Mouse (Mus musculus) cerebellum, postnatal 4 days (tissue): ENCODE data around the gene Slc44a1.

ENCODE experiments used
- DNase-seq, 2 experiments: peaks; one replicate each; pipeline ENCODE4 v3.0.0; 2022; ENCODE audit warnings: low spot score in 2 of 2, mixed read lengths in 1 of 2

Gene Slc44a1

DNA sequence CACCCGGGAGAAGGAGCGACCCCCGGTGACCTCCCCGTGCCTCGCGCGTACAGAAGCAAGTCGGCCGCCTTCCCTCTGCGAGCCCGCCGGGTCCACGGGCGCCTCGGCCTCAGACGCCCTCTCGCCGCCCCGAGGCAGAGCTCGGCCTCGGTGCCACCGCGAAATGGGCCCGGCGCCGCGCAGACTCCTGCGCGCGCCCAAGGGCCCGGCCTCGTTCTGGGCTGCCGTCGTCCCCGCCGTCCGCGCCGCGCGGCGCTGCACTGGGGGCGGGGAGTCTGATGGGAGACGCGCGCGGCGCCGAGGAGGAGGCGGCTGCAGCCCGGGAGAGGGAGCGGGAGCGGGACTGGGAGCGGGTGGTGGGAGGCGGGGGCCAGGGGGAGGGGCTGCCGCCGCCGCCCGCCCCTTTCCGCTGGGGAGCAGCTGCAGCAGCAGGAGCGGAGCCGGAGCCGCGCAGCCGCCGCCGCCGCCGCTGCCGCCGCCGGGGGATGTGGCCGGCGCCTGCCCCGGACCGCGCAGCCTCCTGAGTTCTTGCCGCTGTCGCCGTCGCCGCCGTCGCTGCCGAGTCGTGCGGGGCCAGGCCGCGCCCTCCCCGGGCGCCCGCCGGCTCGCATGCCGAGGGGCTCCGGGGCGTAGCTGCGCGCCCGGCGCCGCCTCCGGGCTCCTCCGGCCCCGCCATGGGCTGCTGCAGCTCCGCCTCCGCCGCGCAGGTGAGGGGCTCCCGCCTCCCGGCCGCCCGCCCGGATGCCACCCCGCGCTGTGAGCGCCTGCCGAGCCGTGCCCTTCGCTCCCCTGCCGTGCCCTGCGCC is at the start of gene Slc44a1:
Slc44a1 (plus strand) TSS at position 404 of the 806 bp plus-strand sequence.
- DNase-seq, result peak; percentile 73 to 89

DNA sequence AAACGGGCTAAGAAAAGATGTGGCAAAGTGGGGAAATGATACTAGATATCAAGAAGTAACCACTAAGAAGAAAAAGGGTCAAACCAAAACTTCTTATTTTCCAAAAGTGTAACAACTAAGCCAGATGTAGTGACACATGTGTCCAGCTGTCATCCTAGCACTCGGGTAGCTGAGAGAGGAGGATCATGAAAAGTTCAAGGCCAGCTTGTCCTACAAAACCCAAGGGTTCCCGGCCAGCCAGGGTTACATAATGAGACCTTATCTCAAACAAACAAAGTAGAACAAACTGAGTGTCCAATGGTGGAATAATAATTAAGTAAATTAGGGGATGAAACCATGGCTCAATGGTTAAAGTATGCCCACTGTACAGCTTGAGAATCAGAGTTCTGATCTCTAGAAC is 45.2 kb upstream of the Slc44a1 start:
- DNase-seq, result no peak

DNA sequence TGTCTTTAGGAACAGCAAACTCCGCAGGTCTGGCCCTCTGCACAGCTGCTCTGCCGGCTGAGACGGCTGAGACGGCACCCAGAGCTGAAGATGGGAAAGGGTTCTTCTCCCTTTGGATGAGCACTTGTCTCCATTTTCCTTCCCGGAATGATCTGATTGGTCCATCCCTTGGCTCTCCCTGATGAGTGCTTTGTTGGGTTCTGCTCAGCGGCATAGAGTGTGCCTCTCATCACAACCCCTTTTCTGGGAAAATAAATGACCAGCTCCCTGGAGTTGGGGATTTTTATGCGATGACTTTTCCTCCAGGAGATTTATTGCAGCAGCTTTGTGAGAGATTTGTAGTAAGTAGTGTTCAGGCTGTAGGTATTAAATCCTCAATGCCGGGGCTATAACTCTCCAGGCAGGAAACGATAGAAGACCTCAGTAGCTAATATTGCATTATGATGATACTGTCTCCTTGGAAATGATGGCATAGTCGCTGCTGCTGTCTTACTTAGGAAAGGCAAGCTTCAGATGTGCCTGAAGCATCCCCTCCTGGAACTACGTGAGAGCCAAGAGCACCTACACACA is 43.5 kb upstream of the Slc44a1 start:
- no peak for DNase-seq

DNA sequence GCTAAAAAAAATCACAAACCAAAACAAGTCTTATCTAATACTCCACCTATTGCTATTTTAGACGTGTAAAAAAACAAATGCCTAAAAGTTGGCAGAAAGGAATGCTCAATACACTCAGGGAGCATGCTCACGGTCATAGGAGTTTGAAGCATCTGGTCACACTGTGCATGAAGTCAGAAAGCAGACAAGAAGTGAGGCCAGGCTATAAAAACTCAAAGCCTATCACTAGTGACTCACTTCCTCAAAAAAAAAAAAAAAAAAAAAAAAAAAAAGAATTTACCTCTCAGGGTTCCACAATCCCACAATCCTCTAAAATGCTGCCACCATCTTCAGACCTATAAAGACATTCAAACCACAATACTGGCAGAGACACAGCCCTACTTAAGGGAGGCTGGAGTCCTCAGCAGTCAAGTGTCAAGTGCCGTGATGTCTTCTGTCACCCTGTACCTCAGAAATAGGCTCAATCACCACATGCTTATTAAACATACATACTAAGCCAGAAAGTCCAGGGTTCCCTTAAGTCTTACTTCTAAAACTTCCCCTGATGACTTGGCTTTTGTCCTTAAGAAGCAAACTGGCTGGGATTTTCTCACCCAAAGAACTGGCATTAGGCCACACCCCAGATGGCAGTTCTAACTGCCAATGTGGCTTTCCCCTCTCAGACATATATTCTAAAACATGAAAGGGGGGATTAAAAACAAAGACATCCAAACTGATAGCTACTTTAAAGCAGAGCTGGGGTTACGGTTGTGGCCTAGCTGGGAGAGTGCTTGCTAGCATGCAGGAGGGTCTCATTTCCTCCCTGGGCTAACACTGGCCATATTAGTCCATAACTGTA is 42.7 kb upstream of the Slc44a1 start:
- peak in 1 of 2 experiments; percentile 37 for DNase-seq

DNA sequence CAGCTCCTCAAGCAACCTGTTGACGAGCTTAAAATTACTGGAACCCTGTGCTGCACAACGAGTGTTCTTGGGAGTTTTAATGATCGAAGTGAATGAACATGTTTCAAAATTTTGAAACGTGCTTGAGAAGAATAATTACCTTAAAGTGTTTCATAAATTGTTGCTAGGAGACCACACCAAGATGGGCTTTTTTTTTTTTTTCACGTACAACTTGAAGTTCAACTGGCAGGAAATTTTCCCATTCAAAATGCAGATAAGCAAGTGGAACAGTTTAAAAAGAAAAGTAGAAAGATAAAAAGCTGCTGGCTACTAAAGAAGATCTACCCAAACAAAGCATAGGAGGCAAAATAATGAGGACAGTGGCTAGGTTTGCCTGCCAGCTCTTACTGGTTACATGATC is 41.7 kb upstream of the Slc44a1 start:
- no peak for DNase-seq

DNA sequence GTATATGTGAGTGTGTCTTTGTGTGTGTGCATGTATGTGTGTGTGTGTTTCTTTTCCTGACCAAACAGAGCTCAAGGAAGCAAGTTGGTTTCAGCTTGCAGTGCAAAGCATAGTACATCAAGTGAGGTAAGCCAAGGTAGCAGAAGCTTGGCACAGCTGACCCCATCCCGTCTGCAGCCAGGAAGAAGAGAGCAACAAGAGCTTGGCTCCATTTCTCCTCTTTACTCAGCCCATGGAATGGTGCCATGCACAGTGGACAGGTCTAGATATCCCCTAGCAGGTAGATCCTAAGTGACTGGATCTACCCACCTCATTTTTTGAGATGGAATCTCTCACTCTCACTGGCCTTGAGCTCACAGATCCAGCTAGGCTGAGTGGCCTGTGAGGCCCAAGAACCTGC is 40.8 kb upstream of the Slc44a1 start:
- no peak for DNase-seq

DNA sequence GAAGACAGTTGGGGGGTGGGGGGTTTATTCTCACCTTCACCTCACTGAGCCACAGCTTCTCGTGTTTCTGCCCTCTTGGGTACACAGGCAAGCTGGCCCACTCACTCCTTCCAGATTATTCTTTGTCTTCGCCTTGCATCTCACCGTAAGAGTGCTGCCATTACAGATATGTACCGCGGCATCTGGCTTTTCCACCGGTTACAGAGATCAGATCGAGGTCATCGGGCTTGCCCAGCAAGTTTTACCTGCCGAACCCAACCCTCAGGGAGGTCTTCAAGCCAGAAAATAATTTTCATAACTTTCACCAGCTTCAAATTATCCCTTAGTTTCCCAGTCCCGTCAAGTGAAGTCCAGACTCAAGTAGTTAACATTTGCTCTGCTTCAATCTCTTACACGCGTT is 36.8 kb upstream of the Slc44a1 start:
- no peak for DNase-seq

DNA sequence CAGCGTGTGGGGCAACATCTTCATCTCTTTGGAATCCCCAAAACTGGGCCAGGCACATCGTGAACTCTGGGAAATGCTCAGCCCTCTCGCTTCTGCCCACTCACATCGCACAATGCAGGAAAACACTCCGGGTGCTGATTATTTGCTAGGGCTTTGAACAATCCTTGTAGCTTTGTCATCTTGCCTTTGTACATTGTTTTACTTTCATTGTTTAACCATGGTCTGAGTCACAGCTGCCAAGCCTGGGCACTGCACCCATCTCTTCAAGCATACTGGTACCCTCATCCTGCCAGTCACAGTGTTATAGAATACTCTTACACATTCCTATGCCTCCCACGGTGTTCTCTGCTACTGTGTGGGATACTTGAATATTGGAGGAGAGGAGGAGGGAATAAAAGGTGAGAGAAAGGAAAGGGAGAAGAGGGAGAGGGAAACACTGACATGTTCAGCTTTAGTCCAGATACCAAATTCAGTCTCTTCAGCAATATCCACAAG is 35.7 kb upstream of the Slc44a1 start:
- no peak for DNase-seq

DNA sequence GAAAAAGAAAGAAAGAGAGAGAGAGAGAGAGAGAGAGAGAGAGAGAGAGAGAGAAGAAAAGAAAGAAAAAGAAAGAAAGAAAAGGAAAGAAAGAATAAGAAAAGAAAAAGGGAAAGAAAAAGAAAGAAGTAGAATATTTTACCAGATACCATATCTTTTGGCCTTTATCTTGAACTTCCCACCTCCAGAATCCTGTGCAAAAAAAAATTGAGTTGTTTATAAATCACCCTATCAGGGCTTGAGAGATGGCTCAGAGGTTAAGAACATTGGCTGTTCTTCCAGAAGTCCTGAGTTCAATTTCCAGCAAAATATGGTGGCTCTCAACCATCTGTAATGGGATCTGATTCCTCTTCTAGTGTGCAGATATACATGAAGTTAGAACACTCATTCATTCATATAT is 33.3 kb upstream of the Slc44a1 start:
- DNase-seq, result no peak

DNA sequence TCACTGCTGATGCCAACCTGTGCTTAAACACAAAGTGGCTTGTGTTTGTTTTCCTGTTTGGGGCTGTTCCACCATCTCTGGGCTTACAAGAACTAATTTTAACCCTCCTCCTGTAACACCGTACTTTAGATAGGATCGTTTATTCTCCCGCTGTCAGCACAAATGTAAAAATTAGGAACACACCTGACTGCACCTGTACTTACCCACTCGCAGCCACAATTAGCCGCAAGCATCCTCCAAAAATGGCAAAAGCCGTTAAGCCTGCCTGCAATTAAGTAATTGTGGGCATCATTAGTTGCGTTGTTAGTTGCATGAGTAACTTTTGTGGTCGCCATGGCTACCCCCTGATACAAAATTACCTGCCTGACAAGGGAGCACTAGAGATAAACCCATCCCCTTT is 31.4 kb upstream of the Slc44a1 start:
- DNase-seq, result no peak

DNA sequence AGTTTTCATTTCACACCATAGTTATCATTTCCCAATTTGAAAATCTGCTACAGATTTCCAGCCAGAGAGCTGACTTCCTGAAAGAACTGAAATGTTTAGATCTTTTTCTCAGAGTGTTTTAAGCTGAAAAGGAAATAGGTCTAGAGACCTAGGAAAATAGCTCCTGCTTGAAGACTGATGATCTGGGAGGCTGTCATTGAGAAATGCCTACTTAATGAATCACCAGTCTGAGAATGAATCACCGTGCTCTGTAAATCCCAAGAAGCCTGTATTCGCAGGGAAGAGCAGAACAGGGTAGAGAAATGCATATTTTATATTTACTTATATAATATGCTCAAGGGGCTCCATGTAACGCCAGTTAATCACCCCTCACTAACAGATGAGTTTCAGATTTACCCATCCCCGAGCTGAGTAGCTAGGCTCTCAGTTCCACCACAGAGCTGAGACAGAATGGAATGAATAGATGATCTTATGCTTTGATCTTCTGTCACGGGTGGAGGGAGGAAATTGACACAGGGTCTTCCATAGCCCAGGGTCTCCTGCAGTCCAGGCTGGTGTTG is 30.6 kb upstream of the Slc44a1 start:
- no peak for DNase-seq

DNA sequence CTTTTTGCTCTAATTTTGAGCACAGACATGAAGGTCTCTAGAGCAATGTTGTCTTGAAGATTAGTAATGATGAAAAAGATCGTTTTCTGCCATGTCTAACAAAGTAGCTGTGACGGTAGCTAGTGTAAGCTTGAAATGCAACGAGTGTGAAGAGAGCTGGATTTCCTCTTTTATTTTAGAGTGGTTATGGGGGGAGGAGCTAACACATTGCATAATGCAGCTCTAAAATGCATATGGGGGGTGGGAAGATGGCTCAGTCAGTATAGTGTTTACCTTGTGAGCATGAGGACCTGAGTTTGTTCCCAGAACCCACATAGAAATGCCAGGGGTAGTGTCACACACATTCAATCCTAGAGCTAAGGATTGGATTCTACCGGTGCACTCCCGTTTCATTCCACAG is 29.5 kb upstream of the Slc44a1 start:
- no peak for DNase-seq

DNA sequence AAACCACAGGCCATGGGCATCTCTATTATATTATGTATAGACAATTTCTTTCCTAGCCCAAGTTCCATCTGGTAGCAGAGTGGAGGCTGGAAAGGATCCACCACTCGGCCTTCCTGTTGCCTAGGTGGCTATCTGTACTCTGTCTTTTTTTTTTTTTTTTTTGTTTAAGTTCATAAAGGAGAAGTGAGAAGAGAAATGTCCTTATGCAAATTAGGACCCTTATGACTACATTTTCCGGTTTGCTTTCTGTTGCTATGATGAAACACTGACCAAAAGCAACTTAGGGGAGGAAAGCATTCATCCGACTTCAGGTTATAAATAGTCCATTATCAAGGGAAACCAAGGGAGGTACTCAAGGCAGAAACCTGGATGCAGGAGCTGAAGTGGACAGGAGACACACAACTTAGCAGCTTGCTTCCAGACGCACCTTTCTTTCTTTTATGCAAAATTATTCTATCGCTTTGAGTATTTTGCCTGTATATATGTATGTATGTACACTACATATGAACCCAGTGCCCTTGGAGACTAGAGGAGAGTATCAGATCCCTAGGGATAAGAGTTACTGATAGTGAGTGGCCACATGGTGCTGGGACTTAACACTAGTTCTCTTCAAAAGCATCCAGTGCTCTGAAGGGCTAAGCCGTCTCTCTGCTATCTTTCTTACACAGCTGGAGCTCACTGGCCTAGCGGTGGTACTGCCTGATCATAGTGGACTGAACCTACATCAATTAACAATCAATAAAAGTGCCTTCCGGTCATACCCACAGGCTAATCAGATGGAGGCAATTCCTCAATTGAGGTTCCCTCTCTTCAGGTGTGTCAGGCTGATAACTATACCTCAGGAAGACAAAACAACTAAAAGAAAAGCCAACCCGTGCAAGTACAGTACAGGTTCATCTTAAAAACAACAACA is 28.0 kb upstream of the Slc44a1 start:
- DNase-seq, result no peak

DNA sequence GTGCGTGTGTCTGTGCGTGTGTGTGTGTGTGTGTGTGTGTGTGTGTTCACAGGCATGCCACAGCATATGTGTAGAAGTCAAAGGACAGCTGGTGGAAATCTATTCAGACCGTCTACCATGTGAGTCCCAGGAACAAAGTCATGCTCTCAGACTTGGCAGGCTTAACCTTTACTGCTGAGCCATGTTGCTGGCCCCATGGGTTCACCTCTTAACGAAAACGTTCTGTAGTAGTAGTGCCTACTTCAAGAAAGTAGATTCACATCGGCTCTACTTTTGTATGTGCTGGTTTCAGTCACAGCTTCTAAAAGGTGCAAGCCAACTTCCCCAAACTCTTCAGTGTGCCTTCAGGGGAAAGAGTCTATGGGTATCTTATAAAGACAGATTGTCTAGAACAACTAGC is 27.2 kb upstream of the Slc44a1 start:
- no peak for DNase-seq

DNA sequence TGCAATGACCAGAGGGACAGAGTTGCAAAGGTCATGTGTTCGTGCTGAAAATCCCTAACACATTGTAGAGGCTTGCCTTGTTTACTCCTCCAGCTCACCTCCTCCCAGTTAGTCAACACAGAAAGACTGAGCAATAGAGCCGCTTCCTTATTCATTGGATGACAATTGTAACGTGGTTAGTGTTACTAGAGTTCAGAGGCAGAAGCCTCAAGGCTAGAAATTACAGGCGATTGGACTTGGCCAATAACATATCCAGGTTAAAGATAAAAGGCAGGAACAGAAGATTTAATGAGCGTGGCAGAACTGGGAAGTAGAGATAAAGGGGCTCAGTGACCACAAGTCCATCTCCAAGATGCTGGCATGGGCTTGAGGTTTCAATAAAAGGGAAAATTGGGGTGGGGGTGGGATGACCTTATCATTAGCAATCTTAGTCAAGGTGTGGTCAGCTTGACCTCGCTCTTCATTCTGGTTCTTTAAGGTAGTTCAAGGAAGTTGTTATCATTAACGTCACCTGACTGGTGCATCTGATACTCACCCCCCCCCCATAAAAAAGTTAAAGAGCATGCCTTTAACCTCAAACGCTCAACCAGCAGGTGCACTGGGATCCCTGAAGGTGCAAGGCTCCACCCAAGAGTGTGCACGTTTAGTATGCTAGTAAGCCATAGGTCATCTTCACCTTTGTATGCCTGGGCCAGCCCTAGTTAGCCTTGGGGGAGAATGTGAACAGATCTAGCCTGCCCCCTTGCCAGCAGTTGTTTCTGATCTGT is 26.0 kb upstream of the Slc44a1 start:
- no peak for DNase-seq

DNA sequence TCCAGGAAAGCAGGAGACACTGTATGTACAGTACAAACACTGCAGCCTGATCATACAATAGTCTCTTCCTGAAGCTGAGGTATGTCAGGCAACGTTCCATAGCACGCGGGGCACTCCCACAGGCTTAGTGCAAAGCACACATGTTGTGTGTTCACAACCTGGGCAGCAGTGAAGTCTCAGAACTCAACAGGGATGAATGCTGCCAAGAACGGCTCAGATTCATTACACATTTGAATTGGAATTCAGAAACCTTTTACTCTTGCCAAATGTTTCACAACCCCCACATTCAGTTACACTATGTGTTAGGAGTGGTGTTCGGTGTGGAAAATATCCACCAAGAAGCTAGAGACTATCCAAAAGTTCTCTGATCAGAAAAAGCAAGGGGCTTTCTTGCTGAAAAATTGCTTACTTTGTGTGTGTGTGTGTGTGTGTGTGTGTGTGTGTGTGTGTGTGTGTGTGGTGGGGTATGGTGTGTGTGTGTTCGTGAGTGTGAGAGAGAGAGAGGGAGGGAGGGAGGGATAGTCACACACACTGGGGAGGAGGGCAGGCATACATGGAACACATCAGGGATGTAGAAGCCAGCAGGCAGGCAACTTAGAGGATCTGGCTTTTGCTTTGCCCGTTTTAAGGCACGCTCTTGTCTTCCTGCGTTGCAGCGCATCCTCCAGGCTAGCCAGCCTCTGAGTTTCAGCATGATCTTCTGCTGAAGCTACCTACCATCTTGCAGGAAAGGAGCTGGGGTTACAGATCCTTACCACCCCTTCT is 24.2 kb upstream of the Slc44a1 start:
- no peak for DNase-seq

DNA sequence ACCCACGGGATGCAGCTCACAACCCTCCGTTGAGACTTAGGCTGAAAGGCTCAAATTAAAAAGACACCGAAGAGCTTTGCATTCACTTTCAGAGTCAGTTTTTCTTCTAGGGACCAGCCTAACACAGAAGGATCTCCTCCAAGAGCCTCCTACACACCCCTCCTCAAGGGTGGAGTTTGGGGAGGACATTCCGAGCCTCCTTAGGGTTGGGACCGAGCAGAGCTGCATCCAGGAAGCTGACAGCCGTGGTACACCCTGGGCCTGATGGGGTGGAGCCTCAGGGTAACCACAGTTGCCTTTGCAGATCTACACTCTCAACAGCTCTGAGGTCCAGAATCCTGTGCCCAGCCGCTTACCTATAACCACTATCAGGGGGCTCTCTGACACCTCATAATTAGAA is 23.3 kb upstream of the Slc44a1 start:
- no peak for DNase-seq

DNA sequence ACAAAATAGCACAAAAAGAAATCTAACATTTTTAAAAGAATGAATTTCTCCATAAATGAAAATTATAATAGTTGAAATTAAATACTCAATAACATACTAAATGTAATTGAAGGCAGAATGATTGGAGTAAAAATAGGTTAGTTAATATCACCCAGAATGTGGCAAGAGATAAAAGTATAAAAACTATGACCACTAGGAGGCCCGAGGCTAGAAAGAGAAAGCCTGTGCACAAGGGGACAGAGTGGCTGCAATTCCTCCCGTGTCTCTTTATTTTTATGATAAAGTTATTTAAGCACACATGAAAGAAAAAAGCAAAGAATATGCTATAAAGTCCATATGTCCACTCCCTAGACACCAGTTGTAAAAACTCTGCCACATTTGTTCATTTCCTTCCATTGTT is 17.4 kb upstream of the Slc44a1 start:
- DNase-seq, result no peak

DNA sequence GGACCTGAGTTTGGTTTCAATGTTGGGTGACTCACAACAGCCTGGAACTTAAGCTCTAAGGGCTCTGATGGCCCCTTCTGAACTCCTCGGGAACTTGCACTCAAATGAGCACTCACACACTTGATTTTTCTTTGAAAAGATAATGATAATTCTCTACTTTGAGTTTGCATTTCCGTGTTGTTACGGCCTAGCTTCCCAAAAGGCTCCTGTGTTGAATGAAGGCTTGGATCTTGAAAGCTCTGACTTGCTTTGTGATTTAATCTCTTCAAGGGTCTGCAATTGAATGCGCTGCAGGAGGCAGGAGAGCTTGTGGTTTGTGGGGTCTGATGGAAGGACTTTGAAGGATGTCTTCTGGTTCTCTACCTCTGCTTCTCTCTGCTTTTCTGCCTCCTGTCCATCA is 13.1 kb upstream of the Slc44a1 start:
- no peak for DNase-seq

DNA sequence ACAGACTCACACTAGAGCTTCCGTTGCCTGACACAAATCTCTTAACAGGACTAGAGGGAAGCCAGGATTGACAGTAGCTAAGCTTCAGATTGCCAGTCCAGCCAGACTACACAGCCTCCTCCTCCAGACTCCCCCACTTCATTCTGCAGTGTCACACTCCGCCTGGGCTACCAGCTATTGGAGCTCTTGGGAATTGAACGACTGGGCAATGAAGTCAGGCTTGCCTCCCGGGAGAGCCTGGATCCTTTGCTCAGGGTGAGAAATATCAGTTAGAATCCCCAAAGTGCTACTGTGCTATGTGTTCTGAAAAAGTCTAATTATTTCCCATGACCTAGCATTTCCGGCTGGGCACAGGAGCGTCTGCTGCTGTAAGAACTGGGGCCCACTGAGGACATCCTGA is 9.7 kb upstream of the Slc44a1 start:
- no peak for DNase-seq
